Mouse (Mus musculus) granulocyte monocyte progenitor cell, adult 5-6 weeks (primary cell): ENCODE measurements around the gene Pms2. TPM values are rescaled to one million over a fixed set of nuclear protein-coding genes. Genes with fewer than 3 reads are reported as not detected.

ENCODE experiments used
- ATAC-seq: replicated peaks from 2 replicates; pipeline ENCODE4 v1.8.0; 2016; ENCODE audit warnings: mild to moderate bottlenecking, moderate TSS enrichment, inconsistent platforms; ENCODE audit not compliant: poor library complexity, severe bottlenecking
- total RNA-seq, 2 experiments: library from RNA; stranded (forward) in 1 of 2; stranded (reverse) in 1 of 2; fragments of 200-712, 200-1000 nt in 1 of 2; fragments of >200 nt in 1 of 2; fragmentation: Nextera tagmentation in 1 of 2; gene quantifications; 2 replicates each; pipeline ENCODE4 v1.2.3; 2014 to 2017

Gene Pms2
- total RNA-seq, 2 experiments from 2014 or later: 33.0 to 42.6 TPM

GRCm38 (mm10) chr5:143980858-143981257 lies 71.1 kb downstream of the Pms2 start:
- no peak for ATAC-seq

DNA sequence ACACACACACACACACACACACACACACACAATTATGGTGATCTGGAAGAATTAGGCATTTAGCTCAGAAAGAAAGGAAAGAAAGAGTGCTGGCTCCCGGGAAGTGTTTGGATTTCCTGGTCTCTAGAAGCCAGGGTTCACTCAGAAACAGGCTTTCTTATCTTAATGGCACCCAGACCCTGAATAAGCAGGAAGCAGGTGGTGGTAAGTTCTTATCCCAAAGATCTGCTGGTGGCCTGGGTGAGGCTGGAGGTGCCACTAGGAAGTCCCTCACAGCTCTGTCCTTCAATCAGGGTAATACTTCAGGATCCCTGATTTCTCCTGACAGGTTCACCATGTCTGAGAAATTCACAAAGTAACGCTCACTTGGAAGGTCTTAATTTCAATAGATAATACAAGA lies 72.6 kb downstream of the Pms2 start:
- no peak for ATAC-seq

Other genes starting within 250 kb of the Pms2 start
- gene Usp42, start 177.7 kb upstream of the Pms2 start, total RNA-seq (2014; fragmentation: Nextera tagmentation): 15.4 and 19.0 TPM in 2 replicates
- gene Usp42, start 177.7 kb upstream of the Pms2 start, total RNA-seq (2017): 10.4 and 13.4 TPM in 2 replicates
- 28.4 and 29.7 TPM in 2 replicates for gene Eif2ak1, start 92.2 kb upstream of the Pms2 start, total RNA-seq (2014; fragmentation: Nextera tagmentation)
- 35.6 and 36.3 TPM in 2 replicates for gene Eif2ak1, start 92.2 kb upstream of the Pms2 start, total RNA-seq (2017)
- gene Ankrd61, start 12.3 kb upstream of the Pms2 start, total RNA-seq (2014; fragmentation: Nextera tagmentation): not detected in 2 replicates
- not detected in 2 replicates for gene Ankrd61, start 12.3 kb upstream of the Pms2 start, total RNA-seq (2017)
- 30.0 and 72.5 TPM in 2 replicates for gene Aimp2, start 117 bp upstream of the Pms2 start, total RNA-seq (2014; fragmentation: Nextera tagmentation)
- gene Aimp2, start 117 bp upstream of the Pms2 start, total RNA-seq (2017): 101 and 115 TPM in 2 replicates
- gene Gm42421, start 18.2 kb downstream of the Pms2 start, total RNA-seq (2014; fragmentation: Nextera tagmentation): not detected in 2 replicates
- gene Gm42421, start 18.2 kb downstream of the Pms2 start, total RNA-seq (2017): 1.0 TPM in 1 of 2 replicates, not detected in the other
- 0.92 TPM in 1 of 2 replicates, not detected in the other for gene Rsph10b, start 23.1 kb downstream of the Pms2 start, total RNA-seq (2014; fragmentation: Nextera tagmentation)
- gene Rsph10b, start 23.1 kb downstream of the Pms2 start, total RNA-seq (2017): not detected in 2 replicates
- gene Ccz1, start 104.9 kb downstream of the Pms2 start, total RNA-seq (2014; fragmentation: Nextera tagmentation): 99.9 and 103 TPM in 2 replicates
- 121 and 139 TPM in 2 replicates for gene Ccz1, start 104.9 kb downstream of the Pms2 start, total RNA-seq (2017)
- gene Ocm, start 116.7 kb downstream of the Pms2 start, total RNA-seq (2014; fragmentation: Nextera tagmentation): not detected in 2 replicates
- not detected in 2 replicates for gene Ocm, start 116.7 kb downstream of the Pms2 start, total RNA-seq (2017)
- gene Lmtk2, start 190.5 kb downstream of the Pms2 start, total RNA-seq (2014; fragmentation: Nextera tagmentation): 7.2 and 7.3 TPM in 2 replicates
- 6.5 and 7.2 TPM in 2 replicates for gene Lmtk2, start 190.5 kb downstream of the Pms2 start, total RNA-seq (2017)